Mouse (Mus musculus): Measurements from ENCODE around the gene Slc9a9. TPM values are rescaled to one million over a fixed set of nuclear protein-coding genes. Genes with fewer than 3 reads are reported as not detected.

Slc9a9 gene
- polyA plus RNA-seq, 1 experiment from 2014 or later: 8.5 TPM

DNA sequence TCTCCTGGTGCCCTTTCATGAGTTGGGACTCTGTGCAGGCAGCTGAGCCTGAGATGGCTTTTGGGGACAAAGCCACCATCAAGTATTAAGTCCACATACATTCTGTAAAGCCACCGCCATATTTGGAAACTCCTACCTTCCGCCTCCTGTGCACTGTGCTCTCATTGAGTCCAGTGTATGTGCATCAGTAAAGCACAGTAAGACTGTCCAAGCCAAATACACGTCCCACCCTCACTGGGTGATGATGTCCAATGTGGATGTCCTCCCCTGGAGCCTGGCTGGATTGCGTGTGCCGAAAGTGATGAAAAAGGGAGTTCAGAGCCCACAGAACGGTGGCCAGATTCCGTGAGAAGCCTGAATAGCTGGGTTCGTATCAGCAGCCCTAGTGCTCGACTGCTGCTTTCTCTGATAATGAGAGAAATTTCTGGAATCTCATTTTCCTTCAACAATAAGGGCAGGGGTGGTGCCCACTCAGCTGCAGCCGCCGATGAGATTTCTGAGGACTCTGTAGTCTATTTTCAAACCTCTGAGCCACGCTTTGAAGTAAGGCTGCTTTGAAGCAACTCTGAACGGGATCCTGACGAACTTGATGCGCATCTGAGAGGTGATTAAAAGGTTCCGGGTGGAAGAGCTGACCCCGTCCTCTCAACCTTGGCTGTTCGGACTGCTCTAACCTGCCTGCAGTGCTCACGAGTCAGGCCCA lies 81.4 kb downstream of the Slc9a9 start:
- 81% methylated on average over 19 of the region's 19 CpGs for WGBS
- Histone ChIP-seq H3K4me2 (ENCODE audit: low read depth, low read length) (no peak overlapping the region), H3K4me1 (ENCODE audit: control insufficient read depth, insufficient read depth, low read length) (no peaks in the 10 kb centered on the region), H3K9ac (replicated peaks; ENCODE audit: low read depth, low read length) (no peak overlapping the region), H3K4me3 (ENCODE audit: low read depth, low read length) (no peak overlapping the region), H3K9me3 (ENCODE audit: control insufficient read depth, low read length) (no peaks in the 10 kb centered on the region), H3K36me3 (ENCODE audit: control insufficient read depth, insufficient read depth, low read length) (no peaks in the 10 kb centered on the region), H3K27ac (ENCODE audit: low read depth, low read length) (no peak overlapping the region), H3K27me3 (ENCODE audit: control insufficient read depth, insufficient read depth, low read length) (no peaks in the 10 kb centered on the region)
- ATAC-seq (ENCODE audit: low read depth): no peak

DNA sequence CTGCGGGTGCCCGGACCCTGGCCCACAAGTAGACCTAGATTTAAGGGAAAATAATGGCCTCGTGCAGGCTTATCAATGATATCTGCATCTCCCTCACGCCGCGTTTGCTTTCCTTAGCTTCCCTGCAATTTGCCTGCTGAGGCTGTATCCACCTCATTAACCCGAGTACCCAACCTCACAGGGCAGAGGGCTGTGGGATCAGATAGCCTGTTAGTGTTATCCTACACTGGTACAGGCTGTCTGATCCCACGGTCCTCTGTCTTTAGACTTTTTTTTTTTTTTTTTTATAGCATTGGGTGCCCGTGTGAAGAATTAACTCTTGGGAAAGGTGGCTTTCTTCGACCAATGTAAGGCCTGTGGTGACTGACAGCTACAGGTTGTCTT lies 81.9 kb downstream of the Slc9a9 start:
- H3K4me1 ChIP-seq (ENCODE audit: control insufficient read depth, insufficient read depth, low read length): no peaks in the 10 kb centered on the region
- no peak for ATAC-seq (ENCODE audit: low read depth)
- no peak overlapping the region for H3K4me3 ChIP-seq (ENCODE audit: low read depth, low read length)
- H3K36me3 ChIP-seq (ENCODE audit: control insufficient read depth, insufficient read depth, low read length): no peaks in the 10 kb centered on the region
- H3K9me3 ChIP-seq (ENCODE audit: control insufficient read depth, low read length): no peaks in the 10 kb centered on the region
- H3K9ac ChIP-seq (replicated peaks; ENCODE audit: low read depth, low read length): no peak overlapping the region
- WGBS: 71% methylated on average over 10 of the region's 10 CpGs
- no peaks in the 10 kb centered on the region for H3K27me3 ChIP-seq (ENCODE audit: control insufficient read depth, insufficient read depth, low read length)
- H3K4me2 ChIP-seq (ENCODE audit: low read depth, low read length): no peak overlapping the region
- no peak overlapping the region for H3K27ac ChIP-seq (ENCODE audit: low read depth, low read length)

DNA sequence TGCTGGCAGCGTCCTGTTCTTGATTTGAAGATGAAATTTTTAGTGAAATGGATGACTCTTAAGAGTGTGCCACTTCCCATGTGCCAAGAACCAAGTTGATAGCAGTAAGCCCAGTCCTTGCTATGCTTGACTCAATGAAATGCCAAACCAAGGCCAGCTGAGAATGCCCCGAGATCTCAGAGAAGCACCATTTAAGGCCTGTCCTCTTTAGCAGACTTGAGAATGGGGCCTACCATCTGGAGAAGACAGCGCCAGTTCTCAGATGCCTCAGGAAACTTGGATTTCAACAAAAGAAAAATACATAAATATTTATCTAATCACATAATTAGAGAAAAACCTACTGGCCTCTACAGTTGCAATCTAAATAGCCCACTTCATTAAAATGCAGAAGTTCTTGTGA lies 82.4 kb downstream of the Slc9a9 start:
- no peaks in the 10 kb centered on the region for H3K9me3 ChIP-seq (ENCODE audit: control insufficient read depth, low read length)
- no peak overlapping the region for H3K27ac ChIP-seq (ENCODE audit: low read depth, low read length)
- no peaks in the 10 kb centered on the region for H3K4me1 ChIP-seq (ENCODE audit: control insufficient read depth, insufficient read depth, low read length)
- H3K36me3 ChIP-seq (ENCODE audit: control insufficient read depth, insufficient read depth, low read length): no peaks in the 10 kb centered on the region
- H3K4me2 ChIP-seq (ENCODE audit: low read depth, low read length): no peak overlapping the region
- no peak overlapping the region for H3K4me3 ChIP-seq (ENCODE audit: low read depth, low read length)
- H3K9ac ChIP-seq (replicated peaks; ENCODE audit: low read depth, low read length): no peak overlapping the region
- WGBS: 95% methylated on average over 3 of the region's 3 CpGs
- no peak for ATAC-seq (ENCODE audit: low read depth)
- H3K27me3 ChIP-seq (ENCODE audit: control insufficient read depth, insufficient read depth, low read length): no peaks in the 10 kb centered on the region

DNA sequence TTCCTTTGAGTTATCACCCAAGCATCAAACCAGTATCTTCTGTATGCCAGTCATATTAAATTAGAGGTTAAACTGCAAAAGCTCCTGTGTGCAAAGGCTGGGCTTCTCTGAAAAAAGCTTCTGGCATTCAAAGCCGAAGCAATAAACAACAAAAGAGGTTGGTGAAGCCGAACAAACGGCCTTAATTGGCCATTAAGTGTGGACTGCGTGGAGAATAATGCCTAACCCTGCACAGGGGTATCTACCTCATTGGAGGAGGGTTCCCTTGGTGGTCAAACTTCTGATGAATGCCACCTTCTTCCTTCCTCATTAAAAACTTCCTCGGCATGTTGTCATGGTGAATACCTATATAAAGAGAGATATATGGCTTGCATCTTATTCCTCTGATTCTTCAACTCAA lies 90.2 kb downstream of the Slc9a9 start:
- 4% methylated on average over 5 of the region's 5 CpGs for WGBS
- Histone ChIP-seq H3K9ac (replicated peaks; ENCODE audit: low read depth, low read length) (no peak overlapping the region), H3K9me3 (ENCODE audit: control insufficient read depth, low read length) (no peaks in the 10 kb centered on the region), H3K4me2 (ENCODE audit: low read depth, low read length) (no peak overlapping the region), H3K36me3 (ENCODE audit: control insufficient read depth, insufficient read depth, low read length) (no peaks in the 10 kb centered on the region), H3K27me3 (ENCODE audit: control insufficient read depth, insufficient read depth, low read length) (no peaks in the 10 kb centered on the region), H3K4me3 (ENCODE audit: low read depth, low read length) (no peak overlapping the region), H3K4me1 (ENCODE audit: control insufficient read depth, insufficient read depth, low read length) (0 out of 2 replicates have a peak, but pooled peaks cover 7% of the 10 kb centered on the region), H3K27ac (ENCODE audit: low read depth, low read length) (no peak overlapping the region)
- ATAC-seq (ENCODE audit: low read depth): peak; percentile 38; the same call in 1 of the 2 replicates

DNA sequence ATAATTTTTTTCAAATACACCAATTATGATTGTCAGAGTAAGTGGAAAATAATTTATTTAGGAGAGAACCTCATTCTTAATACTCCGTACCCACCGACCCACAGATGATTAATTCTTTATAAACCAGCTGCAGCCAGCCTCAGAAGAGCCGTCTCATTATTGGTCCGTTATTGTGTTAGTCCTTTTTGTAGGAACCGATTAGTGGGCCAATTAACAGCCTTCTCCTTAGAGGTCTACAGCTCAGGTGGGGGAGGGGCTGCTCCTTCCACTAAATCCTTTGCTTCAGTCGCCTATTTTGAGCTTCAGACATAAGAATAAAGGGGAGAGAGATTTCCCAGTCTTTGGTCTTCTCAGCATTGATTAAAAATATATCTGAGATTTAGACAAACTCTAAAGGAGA lies 98.4 kb downstream of the Slc9a9 start:
- no peaks in the 10 kb centered on the region for H3K4me1 ChIP-seq (ENCODE audit: control insufficient read depth, insufficient read depth, low read length)
- no peaks in the 10 kb centered on the region for H3K9me3 ChIP-seq (ENCODE audit: control insufficient read depth, low read length)
- no peak overlapping the region for H3K9ac ChIP-seq (replicated peaks; ENCODE audit: low read depth, low read length)
- H3K27ac ChIP-seq (ENCODE audit: low read depth, low read length): no peak overlapping the region
- no peaks in the 10 kb centered on the region for H3K36me3 ChIP-seq (ENCODE audit: control insufficient read depth, insufficient read depth, low read length)
- H3K4me2 ChIP-seq (ENCODE audit: low read depth, low read length): no peak overlapping the region
- 30% methylated on average over 6 of the region's 6 CpGs for WGBS
- H3K27me3 ChIP-seq (ENCODE audit: control insufficient read depth, insufficient read depth, low read length): no peaks in the 10 kb centered on the region
- peak; percentile 76; the same call in 1 of the 2 replicates for ATAC-seq (ENCODE audit: low read depth)
- H3K4me3 ChIP-seq (ENCODE audit: low read depth, low read length): no peak overlapping the region

DNA sequence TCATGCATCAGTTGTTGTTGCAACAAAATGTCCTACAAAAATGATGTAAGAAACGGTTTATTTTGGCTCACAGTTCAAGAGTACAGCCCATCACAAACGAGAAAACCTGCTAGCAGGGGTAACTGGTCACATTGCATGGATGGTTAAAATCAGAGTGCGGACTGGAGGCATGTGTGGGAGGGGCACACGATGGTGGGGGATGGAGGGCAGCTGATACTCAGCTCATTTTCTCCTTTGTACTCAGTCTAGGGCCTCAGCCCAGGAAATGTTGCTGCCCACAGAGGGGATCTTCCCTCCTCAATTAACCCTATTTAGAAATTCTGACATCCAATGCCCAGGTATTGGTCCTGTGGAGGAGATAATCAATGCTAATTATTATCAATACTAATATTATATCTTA lies 98.8 kb downstream of the Slc9a9 start:
- Histone ChIP-seq H3K4me3 (ENCODE audit: low read depth, low read length) (no peak overlapping the region), H3K27ac (ENCODE audit: low read depth, low read length) (no peak overlapping the region), H3K27me3 (ENCODE audit: control insufficient read depth, insufficient read depth, low read length) (no peaks in the 10 kb centered on the region), H3K36me3 (ENCODE audit: control insufficient read depth, insufficient read depth, low read length) (no peaks in the 10 kb centered on the region), H3K9ac (replicated peaks; ENCODE audit: low read depth, low read length) (no peak overlapping the region), H3K9me3 (ENCODE audit: control insufficient read depth, low read length) (no peaks in the 10 kb centered on the region), H3K4me2 (ENCODE audit: low read depth, low read length) (no peak overlapping the region), H3K4me1 (ENCODE audit: control insufficient read depth, insufficient read depth, low read length) (no peaks in the 10 kb centered on the region)
- peak; percentile 51; the same call in 1 of the 2 replicates for ATAC-seq (ENCODE audit: low read depth)
- 74% methylated on average over 4 of the region's 4 CpGs for WGBS

DNA sequence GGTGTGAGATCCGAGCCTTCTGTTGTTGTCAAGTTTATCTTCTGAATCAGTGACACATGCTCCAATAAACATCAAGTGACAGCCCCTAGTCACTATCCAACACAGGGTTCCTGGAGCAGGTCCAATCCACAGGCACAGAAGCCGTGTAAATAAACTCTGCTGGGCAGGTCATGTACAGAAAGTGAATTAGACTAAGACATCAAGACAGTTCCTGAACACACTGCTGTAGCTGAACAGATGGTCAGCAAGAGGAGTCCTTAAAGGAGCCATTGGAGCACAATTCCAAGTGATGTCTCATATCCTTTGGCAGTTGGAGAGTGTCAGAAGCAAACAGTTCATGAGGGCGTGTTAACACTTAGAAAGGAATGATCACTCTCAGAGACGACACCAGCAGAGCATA lies 103.6 kb downstream of the Slc9a9 start:
- Histone ChIP-seq H3K4me1 (ENCODE audit: control insufficient read depth, insufficient read depth, low read length) (no peaks in the 10 kb centered on the region), H3K4me2 (ENCODE audit: low read depth, low read length) (no peak overlapping the region), H3K27me3 (ENCODE audit: control insufficient read depth, insufficient read depth, low read length) (no peaks in the 10 kb centered on the region), H3K9ac (replicated peaks; ENCODE audit: low read depth, low read length) (no peak overlapping the region), H3K9me3 (ENCODE audit: control insufficient read depth, low read length) (no peaks in the 10 kb centered on the region), H3K27ac (ENCODE audit: low read depth, low read length) (no peak overlapping the region), H3K4me3 (ENCODE audit: low read depth, low read length) (no peak overlapping the region), H3K36me3 (ENCODE audit: control insufficient read depth, insufficient read depth, low read length) (no peaks in the 10 kb centered on the region)
- WGBS: 74% methylated on average over 4 of the region's 4 CpGs
- ATAC-seq (ENCODE audit: low read depth): no peak

DNA sequence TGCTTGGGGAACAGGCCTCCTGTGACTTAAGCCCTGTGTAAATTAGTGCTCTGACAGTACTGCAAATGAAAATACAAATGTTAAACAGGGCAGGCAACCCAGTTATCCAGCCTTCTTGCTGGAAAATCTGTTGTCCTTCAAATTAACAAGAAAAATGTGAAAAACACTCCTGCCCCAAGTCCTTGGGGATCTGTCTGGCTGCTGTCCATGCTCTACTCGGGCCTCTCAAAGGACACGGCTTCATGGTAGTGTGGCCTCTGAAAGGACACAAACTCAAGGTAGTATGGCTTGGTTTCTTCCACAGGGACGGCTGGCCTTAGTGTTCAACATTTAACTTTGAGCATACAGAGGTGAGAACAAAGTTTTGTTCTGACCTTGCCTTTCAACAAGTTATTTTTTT lies 118.6 kb downstream of the Slc9a9 start:
- H3K4me1 ChIP-seq (ENCODE audit: control insufficient read depth, insufficient read depth, low read length): no peaks in the 10 kb centered on the region
- no peak overlapping the region for H3K9ac ChIP-seq (replicated peaks; ENCODE audit: low read depth, low read length)
- H3K4me2 ChIP-seq (ENCODE audit: low read depth, low read length): no peak overlapping the region
- H3K27me3 ChIP-seq (ENCODE audit: control insufficient read depth, insufficient read depth, low read length): no peaks in the 10 kb centered on the region
- H3K4me3 ChIP-seq (ENCODE audit: low read depth, low read length): no peak overlapping the region
- 90% methylated on average over 3 of the region's 3 CpGs for WGBS
- H3K9me3 ChIP-seq (ENCODE audit: control insufficient read depth, low read length): no peaks in the 10 kb centered on the region
- H3K36me3 ChIP-seq (ENCODE audit: control insufficient read depth, insufficient read depth, low read length): no peaks in the 10 kb centered on the region
- no peak overlapping the region for H3K27ac ChIP-seq (ENCODE audit: low read depth, low read length)
- ATAC-seq (ENCODE audit: low read depth): no peak

DNA sequence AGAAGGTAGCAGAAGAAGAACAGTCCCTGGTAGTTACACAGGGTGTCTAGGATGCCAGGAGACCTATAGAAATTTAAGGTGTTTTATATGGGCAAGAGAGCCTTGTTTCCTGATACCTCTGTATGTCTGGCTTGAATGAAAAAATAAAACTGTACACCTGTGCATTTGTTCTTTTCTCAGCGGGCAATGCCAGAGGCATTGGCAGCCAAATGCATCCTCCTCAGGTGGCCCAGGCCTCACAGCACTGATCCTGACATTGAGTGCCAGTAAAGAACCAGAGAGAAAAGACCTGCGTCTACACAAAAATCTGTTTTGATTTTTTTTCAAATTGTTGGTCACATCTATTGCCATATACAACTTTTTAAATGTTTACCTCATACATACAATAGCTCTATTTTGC lies 121.3 kb downstream of the Slc9a9 start:
- H3K36me3 ChIP-seq (ENCODE audit: control insufficient read depth, insufficient read depth, low read length): no peaks in the 10 kb centered on the region
- H3K27ac ChIP-seq (ENCODE audit: low read depth, low read length): no peak overlapping the region
- H3K9me3 ChIP-seq (ENCODE audit: control insufficient read depth, low read length): no peaks in the 10 kb centered on the region
- H3K27me3 ChIP-seq (ENCODE audit: control insufficient read depth, insufficient read depth, low read length): no peaks in the 10 kb centered on the region
- no peak for ATAC-seq (ENCODE audit: low read depth)
- H3K4me2 ChIP-seq (ENCODE audit: low read depth, low read length): no peak overlapping the region
- no peak overlapping the region for H3K9ac ChIP-seq (replicated peaks; ENCODE audit: low read depth, low read length)
- no peak overlapping the region for H3K4me3 ChIP-seq (ENCODE audit: low read depth, low read length)
- no peaks in the 10 kb centered on the region for H3K4me1 ChIP-seq (ENCODE audit: control insufficient read depth, insufficient read depth, low read length)
- 91% methylated on average over 2 of the region's 2 CpGs for WGBS
